Mouse (Mus musculus): ENCODE results near the gene Slco3a1.
A peak's percentile ranks its signal among the peaks of the same experiment; 100 is the strongest.

Slco3a1 gene

DNA sequence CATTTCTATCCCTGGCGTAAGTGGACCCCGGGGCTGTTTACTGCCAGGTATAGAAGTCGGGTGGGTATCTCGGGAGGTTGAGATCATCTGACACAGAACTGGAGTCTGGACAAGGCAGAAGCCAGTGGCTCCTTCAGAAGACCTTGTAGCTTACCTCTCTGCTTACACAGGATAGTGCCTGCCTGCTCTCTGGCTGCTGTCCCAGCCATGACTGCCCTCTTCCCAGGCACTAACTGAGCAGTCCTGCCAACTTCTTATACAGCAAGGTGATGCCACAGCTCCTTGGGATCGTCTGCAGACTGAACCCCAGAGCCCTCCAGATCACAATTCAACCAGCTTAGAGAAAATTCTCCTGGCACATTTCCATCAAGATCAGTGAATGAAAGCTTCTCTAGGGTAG, 26.4 kb downstream of the Slco3a1 start:
- no peak for DNase-seq (ENCODE audit: low spot score)

DNA sequence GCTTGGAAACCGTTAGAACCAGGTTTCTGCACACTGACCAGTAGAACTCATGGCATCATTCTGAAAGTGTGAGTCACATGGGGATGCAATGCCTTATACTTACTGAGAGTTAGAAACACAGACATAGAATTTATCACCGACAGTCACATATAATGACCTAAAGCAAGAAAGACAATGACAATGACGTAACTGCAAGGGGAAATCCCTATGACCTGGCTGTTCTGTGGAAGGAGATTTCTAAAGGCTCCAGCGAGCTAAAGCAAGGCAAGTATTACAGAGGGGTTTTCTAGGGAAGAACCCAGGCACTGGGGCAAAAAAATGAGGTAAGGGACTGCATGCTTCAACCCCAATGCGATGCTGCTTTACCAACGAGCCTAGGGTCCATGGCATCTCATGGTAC, 26.9 kb downstream of the Slco3a1 start:
- no peak for DNase-seq (ENCODE audit: low spot score)

GRCm38 (mm10) chr7:74526030-74526429, 28.6 kb downstream of the Slco3a1 start:
- DNase-seq (ENCODE audit: low spot score), result no peak

- DNase-seq (ENCODE audit: low spot score), result no peak
Observed at GRCm38 (mm10) chr7:74525586-74525985, 29.0 kb downstream of the Slco3a1 start.

GRCm38 (mm10) chr7:74524188-74524971, 30.2 kb downstream of the Slco3a1 start:
- DNase-seq (ENCODE audit: low spot score), result no peak

GRCm38 (mm10) chr7:74523086-74523485, 31.5 kb downstream of the Slco3a1 start:
- DNase-seq (ENCODE audit: low spot score), result no peak

GRCm38 (mm10) chr7:74522260-74522659, 32.3 kb downstream of the Slco3a1 start:
- no peak for DNase-seq (ENCODE audit: low spot score)

- DNase-seq (ENCODE audit: low spot score), result no peak
Observed at GRCm38 (mm10) chr7:74519386-74519785, 35.2 kb downstream of the Slco3a1 start.

DNA sequence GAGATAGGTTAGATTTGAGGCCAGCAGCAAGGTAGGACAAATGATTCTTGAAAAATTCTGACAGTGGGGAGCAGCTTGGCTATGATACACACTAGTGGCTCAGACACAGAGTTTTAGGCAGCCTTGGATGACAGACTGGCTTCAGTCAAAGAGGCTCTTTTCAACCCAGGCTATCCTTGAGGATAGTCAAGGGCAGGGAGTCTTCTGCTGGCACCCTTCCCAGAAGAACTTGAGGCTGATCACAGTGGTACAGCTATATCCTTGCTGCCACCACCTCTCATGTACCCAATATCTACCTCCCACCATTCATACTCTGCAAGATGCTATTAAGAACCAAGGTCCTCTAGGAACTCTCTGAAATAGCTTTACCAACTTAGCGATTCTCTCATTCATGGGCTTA, 35.8 kb downstream of the Slco3a1 start:
- DNase-seq (ENCODE audit: low spot score), result peak; percentile 56

DNA sequence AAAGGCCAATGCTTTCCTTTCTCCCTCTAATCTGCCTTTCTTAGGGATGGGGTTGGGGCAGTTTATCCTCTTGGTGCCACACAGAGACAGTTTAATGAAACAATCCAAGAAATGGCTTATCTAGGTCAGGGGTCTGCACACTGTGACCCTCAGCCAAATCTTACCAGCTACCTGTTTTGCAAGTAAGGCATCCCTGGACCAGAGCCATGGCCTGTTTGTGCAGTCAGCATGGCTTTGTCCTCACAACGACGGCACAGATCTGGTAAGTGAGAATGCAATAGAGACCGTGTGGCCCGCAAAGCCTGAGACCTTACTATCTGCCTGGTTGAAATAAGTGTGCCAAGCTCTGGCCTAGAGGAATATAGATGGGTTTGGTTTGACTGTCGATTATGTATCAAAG, 36.3 kb downstream of the Slco3a1 start:
- no peak for DNase-seq (ENCODE audit: low spot score)

- peak; percentile 16 for DNase-seq (ENCODE audit: low spot score)
Observed at GRCm38 (mm10) chr7:74510676-74511075, 43.9 kb downstream of the Slco3a1 start.

GRCm38 (mm10) chr7:74508205-74508604, 46.4 kb downstream of the Slco3a1 start:
- no peak for DNase-seq (ENCODE audit: low spot score)

DNA sequence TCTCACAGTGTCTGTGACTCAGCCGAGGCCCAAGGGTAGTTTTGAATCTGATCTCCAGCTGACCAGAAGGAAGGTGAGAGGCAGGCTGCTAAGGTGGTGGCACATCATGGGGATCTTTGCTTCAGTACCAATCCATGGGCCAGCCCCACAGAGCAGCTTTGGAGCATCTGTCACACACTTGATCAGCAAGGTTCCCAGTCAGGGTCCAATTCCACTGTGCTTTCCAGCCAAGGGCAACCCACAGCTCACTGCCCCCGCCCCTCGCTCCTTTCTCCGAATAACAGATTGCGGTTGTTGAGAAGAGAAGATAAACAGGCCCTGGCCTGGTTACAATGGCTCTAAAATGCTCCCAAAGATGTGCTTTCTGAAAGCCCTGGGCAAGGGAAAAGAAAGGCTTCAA, 47.7 kb downstream of the Slco3a1 start:
- DNase-seq (ENCODE audit: low spot score), result no peak

DNA sequence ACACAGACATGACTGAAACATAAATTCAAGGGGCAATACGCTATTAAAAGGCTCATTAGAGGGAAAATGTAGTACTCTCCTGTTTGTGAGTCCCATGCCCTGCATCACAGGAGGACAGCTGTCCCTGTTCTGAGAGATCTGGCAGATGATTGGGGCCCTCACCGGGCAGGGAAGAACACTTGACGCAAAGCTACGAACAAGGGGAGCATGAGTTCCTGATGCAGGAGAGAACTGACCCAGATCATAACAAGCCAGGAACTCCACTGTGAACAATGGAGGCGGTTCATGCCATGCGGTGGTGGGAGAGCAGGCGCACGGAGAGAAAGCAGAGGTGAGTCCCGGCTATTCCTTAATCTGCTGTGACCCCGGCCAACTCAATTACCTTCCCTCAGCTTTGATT, 48.9 kb downstream of the Slco3a1 start:
- no peak for DNase-seq (ENCODE audit: low spot score)

- no peak for DNase-seq (ENCODE audit: low spot score)
Observed at GRCm38 (mm10) chr7:74501187-74501586, 53.4 kb downstream of the Slco3a1 start.

GRCm38 (mm10) chr7:74499470-74499869, 55.1 kb downstream of the Slco3a1 start:
- no peak for DNase-seq (ENCODE audit: low spot score)

GRCm38 (mm10) chr7:74498266-74498980, 56.2 kb downstream of the Slco3a1 start:
- no peak for DNase-seq (ENCODE audit: low spot score)

GRCm38 (mm10) chr7:74497203-74497602, 57.4 kb downstream of the Slco3a1 start:
- no peak for DNase-seq (ENCODE audit: low spot score)

DNA sequence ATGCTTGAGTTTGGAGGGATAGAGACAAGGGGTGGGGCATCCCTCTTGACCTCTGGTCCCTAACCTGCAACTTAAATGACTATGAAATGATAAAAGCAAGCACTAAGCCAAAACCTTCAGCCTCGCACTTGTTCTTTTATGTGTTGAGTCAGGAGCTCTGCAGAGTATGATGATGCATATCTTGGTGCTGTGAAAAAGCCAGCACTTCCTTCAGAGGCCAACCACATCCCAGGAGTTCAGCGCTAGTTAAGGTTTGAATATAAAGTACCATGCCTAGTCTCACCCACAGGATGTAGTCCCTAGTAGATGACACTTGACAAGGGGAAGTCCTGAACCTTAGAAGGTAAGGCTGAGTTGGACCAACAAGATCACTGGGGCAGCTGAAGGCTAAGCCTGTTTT, 59.1 kb downstream of the Slco3a1 start:
- DNase-seq (ENCODE audit: low spot score), result no peak

GRCm38 (mm10) chr7:74493775-74494174, 60.8 kb downstream of the Slco3a1 start:
- DNase-seq (ENCODE audit: low spot score), result no peak

GRCm38 (mm10) chr7:74491683-74492355, 62.8 kb downstream of the Slco3a1 start:
- no peak for DNase-seq (ENCODE audit: low spot score)

- no peak for DNase-seq (ENCODE audit: low spot score)
Observed at GRCm38 (mm10) chr7:74488141-74488540, 66.4 kb downstream of the Slco3a1 start.

- DNase-seq (ENCODE audit: low spot score), result no peak
Observed at GRCm38 (mm10) chr7:74487727-74488126, 66.9 kb downstream of the Slco3a1 start.
